Mouse (Mus musculus): ENCODE measurements around the gene Gcc1. TPM values are rescaled to one million over a fixed set of nuclear protein-coding genes. Genes with fewer than 3 reads are reported as not detected.

Gcc1 gene
- polyA plus RNA-seq, 1 experiment from 2014 or later = 9.5 TPM

GRCm38 (mm10) chr6:28423313-28423712, 4.9 kb downstream of the Gcc1 start, which contains the start of gene Arf5:
Arf5 (plus strand) TSS chr6:28423560.
- Histone ChIP-seq H3K4me1 (replicated peaks; ENCODE audit: insufficient read depth, low read length) (peaks cover 24% of the 10 kb centered on the region), H3K27me3 (ENCODE audit: insufficient read depth, low read length) (no peaks in the 10 kb centered on the region), H3K27ac (peak within 1 kb of the TSS; percentile 77), H3K9me3 (replicated peaks; ENCODE audit: low read length) (no peaks in the 10 kb centered on the region), H3K4me2 (ENCODE audit: low read length) (peak within 1 kb of the TSS; percentile 78), H3K9ac (ENCODE audit: low read depth, low read length) (peak within 1 kb of the TSS; percentile 97), H3K36me3 (ENCODE audit: insufficient read depth, low read length) (peaks cover 9% of the 10 kb centered on the region; the same call in 1 of the 2 replicates), H3K4me3 (replicated peaks; ENCODE audit: low read depth, low read length) (peak within 1 kb of the TSS; percentile 97)
- WGBS = under 1% methylated on average over 41 of the region's 42 CpGs
- DNase-seq (ENCODE audit: low spot score) (peak; percentile 93), ATAC-seq (replicated peaks; ENCODE audit: low FRiP score, low read depth) (peak; percentile 67)
- TF ChIP-seq CTCF (IDR thresholded peaks at IDR 0.05; ENCODE audit: low read depth) = no peak

GRCm38 (mm10) chr6:28422651-28423290, 5.4 kb downstream of the Gcc1 start:
- ATAC-seq (replicated peaks; ENCODE audit: low FRiP score, low read depth) (no peak), DNase-seq (ENCODE audit: low spot score) (no peak)
- TF ChIP-seq CTCF (IDR thresholded peaks at IDR 0.05; ENCODE audit: low read depth) = no peak
- Histone ChIP-seq H3K4me2 (ENCODE audit: low read length) (peak overlapping the region; percentile 78; the same call in 1 of the 2 replicates), H3K27me3 (ENCODE audit: insufficient read depth, low read length) (no peaks in the 10 kb centered on the region), H3K36me3 (ENCODE audit: insufficient read depth, low read length) (peaks cover 15% of the 10 kb centered on the region; the same call in 1 of the 2 replicates), H3K9ac (ENCODE audit: low read depth, low read length) (no peak overlapping the region), H3K27ac (peak overlapping the region; percentile 77; the same call in 1 of the 2 replicates), H3K9me3 (replicated peaks; ENCODE audit: low read length) (no peaks in the 10 kb centered on the region), H3K4me1 (replicated peaks; ENCODE audit: insufficient read depth, low read length) (peaks cover 28% of the 10 kb centered on the region), H3K4me3 (replicated peaks; ENCODE audit: low read depth, low read length) (0 out of 2 replicates have a peak overlapping the region, but pooled peaks have one; percentile 97)
- WGBS = 70% methylated on average over 15 of the region's 15 CpGs

GRCm38 (mm10) chr6:28421469-28422000, 6.7 kb downstream of the Gcc1 start:
- Histone ChIP-seq H3K4me1 (replicated peaks; ENCODE audit: insufficient read depth, low read length) (peaks cover 28% of the 10 kb centered on the region), H3K4me3 (replicated peaks; ENCODE audit: low read depth, low read length) (peak overlapping the region; percentile 73), H3K27me3 (ENCODE audit: insufficient read depth, low read length) (no peaks in the 10 kb centered on the region), H3K9ac (ENCODE audit: low read depth, low read length) (peak overlapping the region; percentile 79), H3K4me2 (ENCODE audit: low read length) (peak overlapping the region; percentile 95), H3K27ac (peak overlapping the region; percentile 83), H3K36me3 (ENCODE audit: insufficient read depth, low read length) (peaks cover 16% of the 10 kb centered on the region; the same call in 1 of the 2 replicates), H3K9me3 (replicated peaks; ENCODE audit: low read length) (no peaks in the 10 kb centered on the region)
- WGBS = 0% methylated on average over 27 of the region's 27 CpGs
- ATAC-seq (replicated peaks; ENCODE audit: low FRiP score, low read depth) = peak; percentile 93
- DNase-seq (ENCODE audit: low spot score) = peak; percentile 96
- peak; percentile 83 for TF ChIP-seq CTCF (IDR thresholded peaks at IDR 0.05; ENCODE audit: low read depth)

DNA sequence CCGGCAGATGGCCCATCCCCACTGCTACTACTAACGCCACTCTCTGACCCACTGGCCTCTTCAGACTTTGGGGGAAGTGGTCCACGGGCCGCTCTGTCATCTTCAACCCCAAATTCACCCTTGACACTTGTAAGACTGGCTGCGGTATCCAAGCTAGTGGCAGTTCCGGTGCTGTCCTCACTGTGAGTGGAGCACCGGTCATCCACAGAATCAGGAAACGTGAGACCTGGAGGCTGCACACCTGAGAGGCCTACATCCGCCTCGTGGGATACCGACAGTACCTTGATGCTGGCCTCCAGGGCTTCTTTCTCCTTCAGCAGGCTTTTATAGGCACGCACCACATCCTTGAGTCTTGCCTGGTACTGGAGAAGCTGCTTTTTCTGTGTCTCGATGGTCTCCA, 7.3 kb downstream of the Gcc1 start:
- Histone ChIP-seq H3K9me3 (replicated peaks; ENCODE audit: low read length) (no peaks in the 10 kb centered on the region), H3K27me3 (ENCODE audit: insufficient read depth, low read length) (no peaks in the 10 kb centered on the region), H3K9ac (ENCODE audit: low read depth, low read length) (peak overlapping the region; percentile 79), H3K27ac (peak overlapping the region; percentile 83; the same call in 1 of the 2 replicates), H3K4me1 (replicated peaks; ENCODE audit: insufficient read depth, low read length) (peaks cover 28% of the 10 kb centered on the region), H3K4me3 (replicated peaks; ENCODE audit: low read depth, low read length) (peak overlapping the region; percentile 73), H3K4me2 (ENCODE audit: low read length) (peak overlapping the region; percentile 95), H3K36me3 (ENCODE audit: insufficient read depth, low read length) (peaks cover 13% of the 10 kb centered on the region; the same call in 1 of the 2 replicates)
- ATAC-seq (replicated peaks; ENCODE audit: low FRiP score, low read depth) = no peak
- 13% methylated on average over 13 of the region's 13 CpGs for WGBS
- TF ChIP-seq CTCF (IDR thresholded peaks at IDR 0.05; ENCODE audit: low read depth) = no peak
- DNase-seq (ENCODE audit: low spot score) = no peak

DNA sequence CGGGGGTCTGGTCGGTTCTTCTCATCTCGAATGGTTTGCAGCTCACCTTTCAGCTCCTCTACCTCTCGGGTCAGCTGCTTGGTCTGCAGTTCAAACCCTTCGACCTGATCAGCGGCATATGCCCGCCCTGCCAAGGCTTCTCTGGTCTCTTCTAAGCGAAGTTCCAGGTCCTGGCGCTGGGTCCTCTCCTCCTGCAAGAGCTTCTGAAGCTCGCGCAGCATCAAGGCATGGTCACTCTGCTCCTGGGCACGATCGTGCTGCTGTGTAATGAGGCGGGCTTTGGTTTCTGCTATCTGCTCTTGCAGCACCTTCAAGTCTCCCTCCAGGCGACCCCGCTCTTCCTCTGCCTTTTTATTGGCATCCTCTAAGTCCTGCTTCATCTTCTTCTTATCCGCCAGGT, 7.8 kb downstream of the Gcc1 start:
- no peak for DNase-seq (ENCODE audit: low spot score)
- peak overlapping the region; percentile 95 for H3K4me2 ChIP-seq (ENCODE audit: low read length)
- no peak for TF ChIP-seq CTCF (IDR thresholded peaks at IDR 0.05; ENCODE audit: low read depth)
- no peaks in the 10 kb centered on the region for H3K27me3 ChIP-seq (ENCODE audit: insufficient read depth, low read length)
- peaks cover 12% of the 10 kb centered on the region; the same call in 1 of the 2 replicates for H3K36me3 ChIP-seq (ENCODE audit: insufficient read depth, low read length)
- no peak overlapping the region for H3K27ac ChIP-seq
- peak overlapping the region; percentile 73 for H3K4me3 ChIP-seq (replicated peaks; ENCODE audit: low read depth, low read length)
- H3K9ac ChIP-seq (ENCODE audit: low read depth, low read length) = peak overlapping the region; percentile 79; the same call in 1 of the 2 replicates
- no peak for ATAC-seq (replicated peaks; ENCODE audit: low FRiP score, low read depth)
- WGBS = 77% methylated on average over 17 of the region's 17 CpGs
- H3K9me3 ChIP-seq (replicated peaks; ENCODE audit: low read length) = no peaks in the 10 kb centered on the region
- peaks cover 28% of the 10 kb centered on the region for H3K4me1 ChIP-seq (replicated peaks; ENCODE audit: insufficient read depth, low read length)

- no peak overlapping the region for H3K4me3 ChIP-seq (replicated peaks; ENCODE audit: low read depth, low read length)
- peaks cover 28% of the 10 kb centered on the region for H3K4me1 ChIP-seq (replicated peaks; ENCODE audit: insufficient read depth, low read length)
- H3K27me3 ChIP-seq (ENCODE audit: insufficient read depth, low read length) = no peaks in the 10 kb centered on the region
- DNase-seq (ENCODE audit: low spot score) = no peak
- peak overlapping the region; percentile 95 for H3K4me2 ChIP-seq (ENCODE audit: low read length)
- H3K27ac ChIP-seq = no peak overlapping the region
- H3K36me3 ChIP-seq (ENCODE audit: insufficient read depth, low read length) = peaks cover 12% of the 10 kb centered on the region; the same call in 1 of the 2 replicates
- TF ChIP-seq CTCF (IDR thresholded peaks at IDR 0.05; ENCODE audit: low read depth) = no peak
- WGBS = 55% methylated on average over 2 of the region's 2 CpGs
- 0 out of 2 replicates have a peak overlapping the region, but pooled peaks have one; percentile 1 for H3K9ac ChIP-seq (ENCODE audit: low read depth, low read length)
- ATAC-seq (replicated peaks; ENCODE audit: low FRiP score, low read depth) = no peak
- no peaks in the 10 kb centered on the region for H3K9me3 ChIP-seq (replicated peaks; ENCODE audit: low read length)
Measured at GRCm38 (mm10) chr6:28419673-28420072, 8.5 kb downstream of the Gcc1 start.

Measured in kidney, postnatal 0 days (tissue).